Mouse (Mus musculus) intestine, postnatal 0 days (tissue): ENCODE results near the gene Dnmt1. TPM values are rescaled to one million over a fixed set of nuclear protein-coding genes. Genes with fewer than 3 reads are reported as not detected.
A peak's percentile ranks its signal among the peaks of the same experiment; 100 is the strongest.

ENCODE experiments used
- ATAC-seq: fragments of 200-750 bp; cut with Nextera tagmentation; 2 replicates; pipeline ENCODE4 v1.8.0; 2017; ENCODE audit warnings: mild to moderate bottlenecking, moderate TSS enrichment, moderate library complexity
- H3K27ac ChIP-seq: fragments of 300-500 bp; sonication (generic); 2 replicates; pipeline ENCODE4 v1.5.1; 2014; ENCODE audit warnings: mild to moderate bottlenecking, low read depth, low read length, moderate library complexity
- H3K27me3 ChIP-seq: fragments of 300-500 bp; sonication (generic); replicated peaks from 2 replicates; pipeline ENCODE4 v1.6.1; 2014; ENCODE audit warnings: low read length, mixed read lengths; ENCODE audit not compliant: control insufficient read depth, insufficient read depth
- H3K36me3 ChIP-seq: fragments of 300-500 bp; sonication (generic); 2 replicates; pipeline ENCODE4 v1.6.1; 2014; ENCODE audit warnings: mild to moderate bottlenecking, moderate library complexity; ENCODE audit not compliant: control insufficient read depth, insufficient read depth
- H3K4me1 ChIP-seq: fragments of 300-500 bp; sonication (generic); replicated peaks from 2 replicates; pipeline ENCODE4 v1.6.1; 2014; ENCODE audit warnings: antibody characterized with exemption, low read length, mixed read lengths; ENCODE audit not compliant: control insufficient read depth, insufficient read depth
- H3K4me2 ChIP-seq: fragments of 300-500 bp; sonication (generic); replicated peaks from 2 replicates; pipeline ENCODE4 v1.6.1; 2014; ENCODE audit warnings: low read depth, mild to moderate bottlenecking, moderate library complexity
- H3K4me3 ChIP-seq: fragments of 300-500 bp; sonication (generic); 2 replicates; pipeline ENCODE4 v1.5.1; 2014; ENCODE audit warnings: low read depth, low read length
- H3K9ac ChIP-seq: fragments of 300-500 bp; sonication (generic); 2 replicates; pipeline ENCODE4 v1.6.1; 2014; ENCODE audit warnings: mild to moderate bottlenecking, low read depth, low read length
- H3K9me3 ChIP-seq: fragments of 300-500 bp; sonication (generic); 2 replicates; pipeline ENCODE4 v1.6.1; 2016; ENCODE audit warnings: mixed run types; ENCODE audit not compliant: control insufficient read depth
- CTCF ChIP-seq: sonication (generic); IDR thresholded peaks from 2 replicates; pipeline ENCODE4 v1.5.1; 2016; ENCODE audit warnings: low read depth, mild to moderate bottlenecking, control low read depth, antibody characterized with exemption, moderate library complexity
- WGBS: fragments of 180-500 bp; shearing (Covaris S2); extraction: QIAGEN DNeasy Blood & Tissue Kit; methylation state at CpG from one replicate; pipeline ENCODE4 v1.1.7; 2014; 5-methylcytosine and 5-hydroxymethylcytosine counted together
- polyA plus RNA-seq: library from polyadenylated mRNA; unstranded; fragments of >200 nt; fragmentation: Nextera tagmentation; extraction: Ambion mirVana; gene quantifications from 2 replicates; pipeline ENCODE4 v1.2.1, GENCODE M21; 2015

Dnmt1 gene
- polyA plus RNA-seq, 1 experiment from 2014 or later, result 19.2 TPM

DNA sequence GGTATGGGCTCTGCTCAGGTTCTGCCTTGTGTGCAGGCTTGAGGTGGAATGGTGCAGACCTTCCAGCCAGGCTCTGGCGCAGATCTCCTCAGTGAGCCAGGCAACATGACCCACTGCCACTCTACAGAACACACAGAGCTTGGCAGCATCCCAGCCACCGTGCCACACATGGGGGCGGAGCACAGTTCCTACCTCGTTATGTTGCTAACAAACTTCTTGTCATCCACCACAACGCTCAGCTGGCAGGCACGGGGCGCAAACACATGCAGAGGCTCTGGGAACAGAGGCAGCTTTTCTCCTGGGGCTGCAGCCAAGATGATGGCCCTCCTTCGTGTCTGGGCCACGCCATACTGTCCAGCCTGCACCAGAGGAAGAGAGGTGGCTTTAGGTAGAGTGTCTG lies 49.7 kb downstream of the Dnmt1 start:
- H3K4me2 ChIP-seq, result no peak overlapping the region
- H3K9me3 ChIP-seq, result no peaks in the 10 kb centered on the region
- TF ChIP-seq CTCF, result no peak
- WGBS, result 87% methylated on average over 9 of the region's 9 CpGs
- no peak overlapping the region for H3K9ac ChIP-seq
- peaks cover 89% of the 10 kb centered on the region for H3K36me3 ChIP-seq
- H3K4me1 ChIP-seq, result no peaks in the 10 kb centered on the region
- no peak for ATAC-seq
- H3K27me3 ChIP-seq, result no peaks in the 10 kb centered on the region
- no peak overlapping the region for H3K4me3 ChIP-seq
- no peak overlapping the region for H3K27ac ChIP-seq

DNA sequence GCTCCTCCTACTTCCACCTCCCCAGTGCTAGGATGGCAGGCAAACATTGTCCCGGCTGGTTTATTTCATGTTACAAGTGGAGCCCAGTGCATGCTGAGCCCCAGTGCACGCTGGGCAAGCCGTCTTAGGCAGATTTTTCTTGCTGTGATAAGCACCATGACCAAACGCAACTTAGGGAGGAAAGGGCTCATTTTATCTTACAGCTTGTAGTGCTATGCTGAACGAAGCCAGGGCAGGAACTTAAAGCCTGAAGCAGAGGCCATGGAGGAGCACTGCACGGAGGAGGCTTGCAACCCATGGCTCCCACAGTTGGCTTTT lies 57.6 kb downstream of the Dnmt1 start:
- H3K36me3 ChIP-seq, result peaks cover 14% of the 10 kb centered on the region
- H3K4me2 ChIP-seq, result peak overlapping the region; percentile 33
- no peak for ATAC-seq
- WGBS, result 19% methylated on average over 6 of the region's 6 CpGs
- no peaks in the 10 kb centered on the region for H3K27me3 ChIP-seq
- H3K4me3 ChIP-seq, result no peak overlapping the region
- H3K4me1 ChIP-seq, result no peaks in the 10 kb centered on the region; the same call in 1 of the 2 replicates
- H3K27ac ChIP-seq, result no peak overlapping the region
- TF ChIP-seq CTCF, result no peak
- H3K9ac ChIP-seq, result no peak overlapping the region
- no peaks in the 10 kb centered on the region for H3K9me3 ChIP-seq

GRCm38 (mm10) chr9:20901466-20902173 lies 58.1 kb downstream of the Dnmt1 start:
- no peaks in the 10 kb centered on the region for H3K9me3 ChIP-seq
- no peaks in the 10 kb centered on the region; the same call in 1 of the 2 replicates for H3K4me1 ChIP-seq
- H3K36me3 ChIP-seq, result peaks cover 14% of the 10 kb centered on the region
- H3K27ac ChIP-seq, result no peak overlapping the region
- no peaks in the 10 kb centered on the region for H3K27me3 ChIP-seq
- no peak for ATAC-seq
- no peak overlapping the region for H3K9ac ChIP-seq
- no peak overlapping the region for H3K4me3 ChIP-seq
- 9% methylated on average over 13 of the region's 13 CpGs for WGBS
- TF ChIP-seq CTCF, result peak; percentile 84
- peak overlapping the region; percentile 33 for H3K4me2 ChIP-seq

DNA sequence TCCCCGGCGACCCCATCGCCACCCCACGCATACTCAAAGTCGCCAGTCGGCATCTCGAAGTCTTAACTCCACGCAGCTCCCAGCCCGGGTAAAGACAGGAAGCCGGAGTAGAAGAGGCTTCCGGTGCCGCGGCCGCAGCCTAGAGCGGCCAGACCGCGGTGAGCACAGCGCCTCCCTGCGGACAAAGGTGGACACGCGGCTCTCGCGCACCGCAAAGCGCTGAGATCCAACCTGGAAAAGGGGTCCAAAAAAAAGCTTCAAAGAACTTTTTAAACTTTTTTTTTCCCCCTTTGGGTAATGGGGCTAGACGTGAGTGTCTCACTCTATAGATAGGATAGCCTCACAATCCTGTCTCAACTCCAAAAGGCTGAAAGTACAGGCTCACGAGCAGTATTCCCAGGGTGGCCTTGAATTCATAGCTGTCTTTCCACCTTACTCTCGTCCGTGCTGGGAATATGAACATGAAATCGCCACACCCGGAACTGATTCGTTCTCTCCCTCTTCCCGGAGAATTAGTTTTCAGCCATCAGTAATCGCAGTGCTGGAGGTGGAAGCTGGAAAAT lies 61.1 kb downstream of the Dnmt1 start, which contains the start of gene Eif3g:
TSS of gene Eif3g (minus strand) at position 113 of the 563 bp plus-strand sequence.
- peak within 1 kb of the TSS; percentile 92 for H3K4me2 ChIP-seq
- H3K27me3 ChIP-seq, result no peaks in the 10 kb centered on the region
- peak; percentile 82 for ATAC-seq
- 1% methylated on average over 34 of the region's 34 CpGs for WGBS
- peaks cover 32% of the 10 kb centered on the region for H3K36me3 ChIP-seq
- H3K27ac ChIP-seq, result peak within 1 kb of the TSS; percentile 57
- peak within 1 kb of the TSS; percentile 85 for H3K9ac ChIP-seq
- H3K9me3 ChIP-seq, result no peaks in the 10 kb centered on the region
- peak; percentile 96 for TF ChIP-seq CTCF
- no peaks in the 10 kb centered on the region; the same call in 1 of the 2 replicates for H3K4me1 ChIP-seq
- H3K4me3 ChIP-seq, result peak within 1 kb of the TSS; percentile 94

DNA sequence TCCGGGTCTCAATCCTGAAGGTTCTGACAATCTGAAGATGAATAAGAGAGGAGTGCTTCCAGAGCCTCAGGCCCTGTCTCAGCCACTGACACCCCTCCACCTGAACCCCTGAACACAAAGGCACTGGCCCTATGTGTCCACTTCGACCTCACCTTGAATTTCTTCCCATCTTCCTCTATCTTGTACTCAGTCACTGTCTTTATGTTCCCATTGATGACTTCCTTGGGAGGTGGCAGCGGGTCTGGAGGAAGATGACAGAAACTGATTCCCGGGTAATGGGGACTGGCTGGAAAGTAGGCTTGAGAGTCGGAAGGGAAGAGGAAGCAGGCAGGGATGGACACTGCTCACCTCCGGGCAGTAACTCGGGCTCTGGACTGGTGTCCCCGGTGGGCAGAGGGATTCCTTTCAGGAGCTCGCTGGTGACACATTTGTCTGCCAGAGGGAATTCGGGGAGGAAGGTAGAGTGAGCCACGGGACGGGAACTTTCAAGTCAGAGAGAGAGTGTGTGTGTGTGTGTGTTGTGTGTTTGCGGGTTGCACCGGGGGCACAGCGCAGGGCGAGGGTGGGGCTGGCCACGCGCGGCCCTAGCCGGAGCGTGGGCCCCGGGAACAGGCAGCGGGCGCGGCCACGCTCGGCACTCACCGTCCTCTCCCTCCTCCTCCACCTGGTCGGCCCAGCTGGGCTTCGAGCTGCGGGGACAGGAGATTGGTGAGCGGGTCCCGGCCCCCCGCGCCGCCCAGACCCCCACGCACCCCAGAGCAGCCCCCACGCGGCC lies 61.8 kb downstream of the Dnmt1 start:
- Histone ChIP-seq H3K4me1 (no peaks in the 10 kb centered on the region; the same call in 1 of the 2 replicates), H3K27me3 (no peaks in the 10 kb centered on the region), H3K4me3 (peak overlapping the region; percentile 94), H3K4me2 (peak overlapping the region; percentile 92), H3K9me3 (no peaks in the 10 kb centered on the region), H3K9ac (peak overlapping the region; percentile 85), H3K27ac (peak overlapping the region; percentile 57), H3K36me3 (peaks cover 35% of the 10 kb centered on the region)
- TF ChIP-seq CTCF, result no peak
- ATAC-seq, result peak; percentile 59
- 4% methylated on average over 30 of the region's 39 CpGs for WGBS

GRCm38 (mm10) chr9:20895382-20895781 lies 64.3 kb downstream of the Dnmt1 start:
- H3K27ac ChIP-seq, result no peak overlapping the region
- H3K9ac ChIP-seq, result no peak overlapping the region
- no peak overlapping the region for H3K4me2 ChIP-seq
- 96% methylated on average over 9 of the region's 9 CpGs for WGBS
- ATAC-seq, result no peak
- TF ChIP-seq CTCF, result no peak
- no peaks in the 10 kb centered on the region; the same call in 1 of the 2 replicates for H3K4me1 ChIP-seq
- no peaks in the 10 kb centered on the region for H3K9me3 ChIP-seq
- peaks cover 58% of the 10 kb centered on the region for H3K36me3 ChIP-seq
- no peaks in the 10 kb centered on the region for H3K27me3 ChIP-seq
- no peak overlapping the region for H3K4me3 ChIP-seq
